Mouse (Mus musculus): Measurements from ENCODE around the gene Ccdc105.

GRCm38 (mm10) chr10:78700881-78701280 lies 52.0 kb downstream of the Ccdc105 start:
- TF ChIP-seq POLR2A (IDR thresholded peaks at IDR 0.05; ENCODE audit: insufficient read length, low read depth) (no peak), USF1 (IDR thresholded peaks at IDR 0.05; ENCODE audit: low read depth) (no peak), E2F4 (IDR thresholded peaks at IDR 0.05; ENCODE audit: insufficient read depth) (no peak), TCF3 (IDR thresholded peaks at IDR 0.05; ENCODE audit: insufficient read length, low read depth) (no peak), MAX (IDR thresholded peaks at IDR 0.05; ENCODE audit: low read depth) (no peak), MYOD1 (IDR thresholded peaks at IDR 0.05; ENCODE audit: control insufficient read depth in 1 of 3, insufficient read length in 2 of 3, low read depth in 2 of 3) (no peak), SRF (IDR thresholded peaks at IDR 0.05; ENCODE audit: control insufficient read depth, insufficient read length, low read depth) (no peak), MYOG (IDR thresholded peaks at IDR 0.05; ENCODE audit: control insufficient read depth in 1 of 3, insufficient read depth in 1 of 3, insufficient read length in 2 of 3, low read depth in 2 of 3) (no peak), TCF12 (IDR thresholded peaks at IDR 0.05; ENCODE audit: insufficient read depth, poor library complexity, severe bottlenecking) (no peak)

Data from myocyte (in vitro differentiated cells).